ENCODE assay signal across 11 mouse cellular contexts in the genomic region with DNA sequence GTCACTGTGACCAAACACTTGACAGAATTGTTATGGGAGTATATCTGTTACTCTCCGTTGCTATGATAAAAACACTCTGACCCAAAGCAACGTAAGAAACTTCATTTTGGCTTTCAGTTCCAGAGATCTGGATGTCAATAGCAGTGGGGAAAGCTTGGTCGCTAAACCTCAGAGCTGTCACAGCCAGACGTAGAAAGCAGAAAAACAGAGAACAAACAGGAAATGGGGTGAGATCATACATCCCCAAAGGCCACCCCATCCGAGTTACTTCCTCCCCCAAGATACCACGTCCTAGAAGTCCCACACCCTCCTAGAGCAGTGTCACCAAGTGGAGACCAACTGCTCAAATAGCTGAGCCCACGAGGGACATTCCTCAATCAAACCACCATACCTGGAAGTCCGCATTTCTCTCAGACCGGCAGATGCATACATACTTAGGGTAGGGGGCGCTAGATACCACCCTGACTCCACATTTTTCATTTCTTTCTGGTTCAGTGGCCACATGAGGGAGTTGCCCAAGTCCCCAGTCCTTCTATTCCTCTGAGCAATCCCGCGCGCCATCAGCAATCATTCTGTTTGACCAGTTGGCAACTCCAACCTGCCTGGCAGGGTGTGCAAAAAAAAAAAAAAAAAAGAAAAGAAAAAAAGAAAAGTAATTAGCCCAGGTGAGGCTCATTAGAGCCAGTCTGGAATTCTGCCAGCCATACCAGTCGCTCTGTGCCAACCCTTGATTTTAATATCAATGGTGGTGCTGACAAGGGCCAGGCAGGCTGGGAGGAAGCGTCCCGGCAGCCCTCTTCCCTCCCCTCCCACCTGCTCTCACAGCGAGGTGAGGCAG.
DNase-seq lines count a peak whose midpoint lies in the region; ATAC-seq lines count a peak whose summit lies in the region.
"Had no signal": no experiment of that assay in that cellular context is flagged by ENCODE, and none has a peak within 500 bp of the region (broad histone marks: within the 10 kb centered on the region; RNA-seq: fewer than 3 reads in every experiment).

No protein-coding gene starts in this region.

- no peak overlapping the region for H3K9ac ChIP-seq in hindbrain, embryonic 13.5 days
- no peak overlapping the region for H3K9ac ChIP-seq in hindbrain, embryonic 16.5 days (ENCODE audit: low read depth, low read length)
- H3K9ac ChIP-seq in neural tube, embryonic 14.5 days (replicated peaks; ENCODE audit: low read depth, low read length): no peak overlapping the region
- H3K9ac ChIP-seq in neural tube, embryonic 15.5 days (replicated peaks): no peak overlapping the region
- H3K9ac ChIP-seq: heart, embryonic 13.5 days; midbrain, embryonic 12.5 days had no signal

- H3K9me3 ChIP-seq in hindbrain, embryonic 13.5 days: no peaks in the 10 kb centered on the region
- no peaks in the 10 kb centered on the region for H3K9me3 ChIP-seq in hindbrain, embryonic 16.5 days (ENCODE audit: control insufficient read depth, low read length)
- H3K9me3 ChIP-seq in neural tube, embryonic 14.5 days (ENCODE audit: control insufficient read depth, low read length): no peaks in the 10 kb centered on the region
- H3K9me3 ChIP-seq in neural tube, embryonic 15.5 days (replicated peaks): no peaks in the 10 kb centered on the region
- H3K9me3 ChIP-seq: heart, embryonic 13.5 days; midbrain, embryonic 12.5 days had no signal

- 35% methylated on average over 17 of the region's 17 CpGs for WGBS in hindbrain, embryonic 13.5 days
- WGBS in hindbrain, embryonic 16.5 days: 32% methylated on average over 17 of the region's 17 CpGs
- 36% methylated on average over 17 of the region's 17 CpGs for WGBS in neural tube, embryonic 14.5 days
- WGBS in neural tube, embryonic 15.5 days: 36% methylated on average over 17 of the region's 17 CpGs

- H3K27ac ChIP-seq in hindbrain, embryonic 13.5 days: 0 out of 2 replicates have a peak overlapping the region, but pooled peaks have one; percentile 10
- no peak overlapping the region for H3K27ac ChIP-seq in hindbrain, embryonic 16.5 days (ENCODE audit: low read depth, low read length)
- no peak overlapping the region for H3K27ac ChIP-seq in neural tube, embryonic 14.5 days (ENCODE audit: low read depth, low read length)
- H3K27ac ChIP-seq in neural tube, embryonic 15.5 days (replicated peaks): no peak overlapping the region
- H3K27ac ChIP-seq: heart, embryonic 13.5 days; midbrain, embryonic 12.5 days had no signal

- ATAC-seq in hindbrain, embryonic 13.5 days (ENCODE audit: low FRiP score): no peak
- no peak for ATAC-seq in hindbrain, embryonic 16.5 days
- peak; percentile 34; the same call in 1 of the 2 replicates for ATAC-seq in neural tube, embryonic 14.5 days (ENCODE audit: low read depth)
- no peak for ATAC-seq in neural tube, embryonic 15.5 days (ENCODE audit: low FRiP score)
- ATAC-seq in neutrophil, adult 5-6 weeks (ENCODE audit: extremely low read depth, insufficient number of reproducible peaks, low FRiP score, poor library complexity, severe bottlenecking): peak; percentile 29; the same call in 1 of the 2 replicates

- H3K27me3 ChIP-seq in hindbrain, embryonic 13.5 days: no peaks in the 10 kb centered on the region
- no peaks in the 10 kb centered on the region; the same call in 1 of the 2 replicates for H3K27me3 ChIP-seq in hindbrain, embryonic 16.5 days (replicated peaks; ENCODE audit: control insufficient read depth, insufficient read depth, low read length)
- H3K27me3 ChIP-seq in neural tube, embryonic 14.5 days (ENCODE audit: control insufficient read depth, insufficient read depth, low read length): no peaks in the 10 kb centered on the region
- H3K27me3 ChIP-seq in neural tube, embryonic 15.5 days (replicated peaks): no peaks in the 10 kb centered on the region

- no peak overlapping the region for H3K4me2 ChIP-seq in hindbrain, embryonic 13.5 days
- no peak overlapping the region for H3K4me2 ChIP-seq in hindbrain, embryonic 16.5 days (ENCODE audit: low read length)
- H3K4me2 ChIP-seq in neural tube, embryonic 14.5 days (ENCODE audit: low read depth, low read length): no peak overlapping the region
- H3K4me2 ChIP-seq in neural tube, embryonic 15.5 days: no peak overlapping the region
- H3K4me2 ChIP-seq: heart, embryonic 13.5 days; midbrain, embryonic 12.5 days had no signal

- no peaks in the 10 kb centered on the region for H3K36me3 ChIP-seq in hindbrain, embryonic 13.5 days
- no peaks in the 10 kb centered on the region for H3K36me3 ChIP-seq in hindbrain, embryonic 16.5 days (ENCODE audit: control insufficient read depth, insufficient read depth, low read length)
- no peaks in the 10 kb centered on the region for H3K36me3 ChIP-seq in neural tube, embryonic 14.5 days (ENCODE audit: control insufficient read depth, insufficient read depth, low read length)
- H3K36me3 ChIP-seq in neural tube, embryonic 15.5 days: no peaks in the 10 kb centered on the region
- H3K36me3 ChIP-seq: heart, embryonic 13.5 days; midbrain, embryonic 12.5 days had no signal

- H3K4me1 ChIP-seq in hindbrain, embryonic 13.5 days (replicated peaks): peaks cover 40% of the 10 kb centered on the region
- peaks cover 17% of the 10 kb centered on the region for H3K4me1 ChIP-seq in hindbrain, embryonic 16.5 days (ENCODE audit: control insufficient read depth, insufficient read depth, low read depth, low read length)
- H3K4me1 ChIP-seq in neural tube, embryonic 14.5 days (ENCODE audit: control insufficient read depth, insufficient read depth, low read length): peaks cover 12% of the 10 kb centered on the region; the same call in 1 of the 2 replicates
- H3K4me1 ChIP-seq in neural tube, embryonic 15.5 days: peaks cover 34% of the 10 kb centered on the region

- DNase-seq in embryo, embryonic 10.5 days (ENCODE audit: low spot score): peak; percentile 55
- DNase-seq in heart, adult 9 months (ENCODE audit: low spot score in 2 of 2): no peak
- no peak for DNase-seq in kidney, adult 18-20 months
- DNase-seq: right cerebral cortex, postnatal 25 days had no signal

- no peak overlapping the region for H3K4me3 ChIP-seq in hindbrain, embryonic 13.5 days
- no peak overlapping the region for H3K4me3 ChIP-seq in hindbrain, embryonic 16.5 days (ENCODE audit: low read length)
- no peak overlapping the region for H3K4me3 ChIP-seq in neural tube, embryonic 14.5 days (ENCODE audit: low read depth, low read length)
- no peak overlapping the region for H3K4me3 ChIP-seq in neural tube, embryonic 15.5 days (replicated peaks)
- H3K4me3 ChIP-seq: heart, embryonic 13.5 days; midbrain, embryonic 12.5 days had no signal

Comparison
In these comparisons a context has a peak if more than half of its experiments do, and no peak if none do; other contexts are left out.
1. ATAC-seq: peak in neural tube, embryonic 14.5 days (single experiment) and neutrophil, adult 5-6 weeks (single experiment); none in hindbrain, embryonic 13.5 days (single experiment), hindbrain, embryonic 16.5 days (single experiment) and neural tube, embryonic 15.5 days (single experiment).